Comparison of ENCODE assay signal across 8 mouse cellular contexts in the genomic region with DNA sequence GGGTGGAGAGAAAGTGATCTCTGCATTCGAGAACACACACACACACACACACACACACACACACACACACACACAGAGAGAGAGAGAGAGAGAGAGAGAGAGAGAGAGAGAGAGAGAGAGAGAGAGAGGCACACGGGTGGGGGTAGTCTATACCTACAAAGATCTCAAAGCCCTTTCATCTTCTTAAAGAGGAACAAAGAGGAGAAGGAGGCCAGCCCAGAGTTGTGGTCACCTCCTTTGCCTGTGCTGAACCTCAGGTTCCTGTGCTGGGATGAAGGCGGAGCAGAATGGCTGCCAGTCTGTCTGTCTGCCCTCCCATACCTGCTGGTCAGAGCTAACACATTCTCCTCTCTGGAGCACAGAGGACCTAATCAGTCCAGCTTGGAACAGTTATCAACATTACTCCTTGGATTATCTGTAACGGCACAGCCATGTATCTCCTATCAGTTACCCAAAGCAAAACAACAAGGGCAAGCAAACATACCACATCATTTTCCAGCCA. TPM values are rescaled to one million over a fixed set of nuclear protein-coding genes. Genes with fewer than 3 reads are reported as not detected.
A peak's percentile ranks its signal among the peaks of the same experiment; 100 is the strongest.
DNase-seq lines count a peak whose midpoint lies in the region; ATAC-seq lines count a peak whose summit lies in the region.

No protein-coding gene starts in this region.

- intact Hi-C loops in left cerebral cortex, postnatal 25 days (cut with DNase I): no loop called here

- peak; percentile 51 to 59 for DNase-seq in spleen, postnatal 36 days (ENCODE audit: low spot score in 2 of 2)
- no peak for DNase-seq in spleen, postnatal 14 days (ENCODE audit: low spot score in 2 of 2)
- peak; percentile 42 for DNase-seq in thymus, postnatal 4 days
- DNase-seq in left cerebral cortex, postnatal 25 days (ENCODE audit: low spot score in 2 of 2): no peak
- no peak for DNase-seq in adrenal gland, postnatal 10 days
- no peak for DNase-seq in adrenal gland, adult 18-20 months (ENCODE audit: low spot score in 2 of 2)

- ATAC-seq in granulocyte monocyte progenitor cell, adult 5-6 weeks (replicated peaks; ENCODE audit: poor library complexity, severe bottlenecking): peak; percentile 74
- peak; percentile 63 for ATAC-seq in megakaryocyte, adult 5-6 weeks (ENCODE audit: poor library complexity, severe bottlenecking)

RNA-seq across cellular contexts. Expression of gene Cfap43, which starts 8.9 kb away (rescaled TPM):
- not detected in 2 replicates for total RNA-seq in granulocyte monocyte progenitor cell, adult 5-6 weeks (2014; fragmentation: Nextera tagmentation)
- 0.05 TPM in 1 of 2 replicates, not detected in the other for total RNA-seq in granulocyte monocyte progenitor cell, adult 5-6 weeks (2017)
- 0.18 and 0.32 TPM in 2 replicates for total RNA-seq in megakaryocyte, adult 5-6 weeks (2015)
- not detected in 2 replicates for total RNA-seq in megakaryocyte, adult 5-6 weeks (2017)
- total RNA-seq in left cerebral cortex, postnatal 25 days (2021): under 1 TPM; 0.16 to 0.64 TPM
- not detected for total RNA-seq in adrenal gland, postnatal 10 days (2021)
- not detected for total RNA-seq in adrenal gland, adult 18-20 months (2021)

RNA-seq across cellular contexts. Expression of gene Itprip, which starts 8.9 kb away (rescaled TPM):
- total RNA-seq in granulocyte monocyte progenitor cell, adult 5-6 weeks (2014; fragmentation: Nextera tagmentation): 18.2 and 19.1 TPM in 2 replicates
- 15.8 and 16.7 TPM in 2 replicates for total RNA-seq in granulocyte monocyte progenitor cell, adult 5-6 weeks (2017)
- 14.8 and 18.9 TPM in 2 replicates for total RNA-seq in megakaryocyte, adult 5-6 weeks (2015)
- 28.4 and 28.9 TPM in 2 replicates for total RNA-seq in megakaryocyte, adult 5-6 weeks (2017)
- total RNA-seq in left cerebral cortex, postnatal 25 days (2021): 1 to 10 TPM in 1 of 2 experiments, under 1 TPM in 1; 0.94 to 1.2 TPM
- total RNA-seq in adrenal gland, postnatal 10 days (2021): 10 to 100 TPM; 11.7 to 14.5 TPM
- total RNA-seq in adrenal gland, adult 18-20 months (2021): 10 to 100 TPM; 16.8 to 17.7 TPM

RNA-seq across cellular contexts. Expression of gene Cfap58, which starts 27.3 kb away (rescaled TPM):
- total RNA-seq in granulocyte monocyte progenitor cell, adult 5-6 weeks (2014; fragmentation: Nextera tagmentation): not detected in 2 replicates
- not detected in 2 replicates for total RNA-seq in granulocyte monocyte progenitor cell, adult 5-6 weeks (2017)
- total RNA-seq in megakaryocyte, adult 5-6 weeks (2015): not detected in 2 replicates
- total RNA-seq in megakaryocyte, adult 5-6 weeks (2017): not detected in 2 replicates
- under 1 TPM; 0.21 to 0.55 TPM for total RNA-seq in left cerebral cortex, postnatal 25 days (2021)
- under 1 TPM in 1 of 2 experiments, not detected in 1; 0.06 TPM for total RNA-seq in adrenal gland, postnatal 10 days (2021)
- total RNA-seq in adrenal gland, adult 18-20 months (2021): under 1 TPM in 1 of 2 experiments, not detected in 1; 0.10 TPM

RNA-seq across cellular contexts. Expression of gene Gsto2, which starts 44.8 kb away (rescaled TPM):
- total RNA-seq in granulocyte monocyte progenitor cell, adult 5-6 weeks (2014; fragmentation: Nextera tagmentation): not detected in 2 replicates
- total RNA-seq in granulocyte monocyte progenitor cell, adult 5-6 weeks (2017): not detected in 2 replicates
- total RNA-seq in megakaryocyte, adult 5-6 weeks (2015): not detected in 2 replicates
- total RNA-seq in megakaryocyte, adult 5-6 weeks (2017): not detected in 2 replicates
- 1 to 10 TPM; 1.6 to 1.7 TPM for total RNA-seq in left cerebral cortex, postnatal 25 days (2021)
- 1 to 10 TPM; 2.6 to 3.7 TPM for total RNA-seq in adrenal gland, postnatal 10 days (2021)
- total RNA-seq in adrenal gland, adult 18-20 months (2021): 1 to 10 TPM; 2.1 to 3.1 TPM

RNA-seq across cellular contexts. Expression of gene Gsto1, which starts 55.4 kb away (rescaled TPM):
- 317 and 338 TPM in 2 replicates for total RNA-seq in granulocyte monocyte progenitor cell, adult 5-6 weeks (2014; fragmentation: Nextera tagmentation)
- 215 and 219 TPM in 2 replicates for total RNA-seq in granulocyte monocyte progenitor cell, adult 5-6 weeks (2017)
- total RNA-seq in megakaryocyte, adult 5-6 weeks (2015): 159 and 168 TPM in 2 replicates
- 75.9 and 92.0 TPM in 2 replicates for total RNA-seq in megakaryocyte, adult 5-6 weeks (2017)
- 10 to 100 TPM; 51.7 to 52.6 TPM for total RNA-seq in left cerebral cortex, postnatal 25 days (2021)
- total RNA-seq in adrenal gland, postnatal 10 days (2021): 100 to 1,000 TPM; 158 to 159 TPM
- total RNA-seq in adrenal gland, adult 18-20 months (2021): 100 to 1,000 TPM in 1 of 2 experiments, 10 to 100 TPM in 1; 82.8 to 101 TPM

Comparison
In these comparisons a context has a peak if more than half of its experiments do, and no peak if none do; other contexts are left out.
1. DNase-seq: peak in spleen, postnatal 36 days (2 of 2) and thymus, postnatal 4 days (single experiment); none in spleen, postnatal 14 days (0 of 2), left cerebral cortex, postnatal 25 days (0 of 2), adrenal gland, postnatal 10 days (single experiment) and adrenal gland, adult 18-20 months (0 of 2).
2. RNA of gene Itprip, which starts 8.9 kb away (total RNA-seq): 14.8 to 28.9 TPM in megakaryocyte, adult 5-6 weeks, 15.8 to 19.1 TPM in granulocyte monocyte progenitor cell, adult 5-6 weeks, 16.8 to 17.7 TPM in adrenal gland, adult 18-20 months and 11.7 to 14.5 TPM in adrenal gland, postnatal 10 days; 0.94 to 1.2 TPM in left cerebral cortex, postnatal 25 days; every median in the first group is over 4 times any median in the second.